Mouse (Mus musculus): Measurements from ENCODE around the gene Dad1.

Dad1 gene

GRCm38 (mm10) chr14:54206309-54206708, 47.6 kb downstream of the Dad1 start:
- DNase-seq (ENCODE audit: low spot score in 2 of 2) = no peak

- no peak for DNase-seq (ENCODE audit: low spot score in 2 of 2)
Observed at GRCm38 (mm10) chr14:54205904-54206303, 48.0 kb downstream of the Dad1 start.

- no peak for DNase-seq (ENCODE audit: low spot score in 2 of 2)
Observed at GRCm38 (mm10) chr14:54204786-54205185, 49.1 kb downstream of the Dad1 start.

GRCm38 (mm10) chr14:54204311-54204710, 49.6 kb downstream of the Dad1 start:
- DNase-seq (ENCODE audit: low spot score in 2 of 2) = no peak

GRCm38 (mm10) chr14:54203776-54204175, 50.1 kb downstream of the Dad1 start:
- no peak for DNase-seq (ENCODE audit: low spot score in 2 of 2)

GRCm38 (mm10) chr14:54203207-54203606, 50.7 kb downstream of the Dad1 start:
- DNase-seq (ENCODE audit: low spot score in 2 of 2) = no peak

GRCm38 (mm10) chr14:54200363-54200762, 53.5 kb downstream of the Dad1 start:
- DNase-seq (ENCODE audit: low spot score in 2 of 2) = no peak

- no peak for DNase-seq (ENCODE audit: low spot score in 2 of 2)
Observed at GRCm38 (mm10) chr14:54199662-54200061, 54.2 kb downstream of the Dad1 start.

- DNase-seq (ENCODE audit: low spot score in 2 of 2) = no peak
Observed at GRCm38 (mm10) chr14:54197740-54198139, 56.2 kb downstream of the Dad1 start.

GRCm38 (mm10) chr14:54195838-54196423, 58.0 kb downstream of the Dad1 start:
- peak in 1 of 2 experiments; percentile 42 for DNase-seq (ENCODE audit: low spot score in 2 of 2)

- DNase-seq (ENCODE audit: low spot score in 2 of 2) = no peak
Observed at GRCm38 (mm10) chr14:54193354-54194133, 60.4 kb downstream of the Dad1 start.

GRCm38 (mm10) chr14:54192462-54192847, 61.4 kb downstream of the Dad1 start:
- DNase-seq (ENCODE audit: low spot score in 2 of 2) = peak in 1 of 2 experiments; percentile 53

GRCm38 (mm10) chr14:54191594-54192461, 62.1 kb downstream of the Dad1 start:
- peak in 1 of 2 experiments; percentile 44 for DNase-seq (ENCODE audit: low spot score in 2 of 2)

GRCm38 (mm10) chr14:54191026-54191390, 62.9 kb downstream of the Dad1 start:
- DNase-seq (ENCODE audit: low spot score in 2 of 2) = no peak

- no peak for DNase-seq (ENCODE audit: low spot score in 2 of 2)
Observed at GRCm38 (mm10) chr14:54190305-54191025, 63.4 kb downstream of the Dad1 start.

GRCm38 (mm10) chr14:54189255-54189654, 64.6 kb downstream of the Dad1 start:
- DNase-seq (ENCODE audit: low spot score in 2 of 2) = no peak

GRCm38 (mm10) chr14:54187211-54187610, 66.7 kb downstream of the Dad1 start:
- no peak for DNase-seq (ENCODE audit: low spot score in 2 of 2)

Data from frontal cortex, postnatal 36 days (tissue).